Mouse (Mus musculus) lung, postnatal 0 days (tissue): ENCODE measurements around the gene AU022751. TPM values are rescaled to one million over a fixed set of nuclear protein-coding genes. Genes with fewer than 3 reads are reported as not detected.
"Not testable (repeated sequence)": the region's sequence is repeated elsewhere in the genome, so short reads cannot be mapped to it uniquely, and the experiment has no call there.

Experiments
- ATAC-seq: fragments of 200-750 bp; cut with Nextera tagmentation; 2 replicates; pipeline ENCODE4 v1.8.0; 2017; ENCODE audit warnings: moderate library complexity
- DNase-seq: peaks from one replicate; pipeline ENCODE4 v3.0.0-alpha.2; 2016; ENCODE audit warnings: low spot score
- H3K27ac ChIP-seq: fragments of 300-500 bp; sonication (generic); 2 replicates; pipeline ENCODE4 v1.5.1; 2014; ENCODE audit warnings: antibody characterized with exemption, mild to moderate bottlenecking, low read length, mixed read lengths
- H3K27me3 ChIP-seq: fragments of 300-500 bp; sonication (generic); replicated peaks from 2 replicates; pipeline ENCODE4 v1.6.1; 2014; ENCODE audit warnings: low read length, mixed read lengths; ENCODE audit not compliant: insufficient read depth
- H3K36me3 ChIP-seq: fragments of 300-500 bp; sonication (generic); 2 replicates; pipeline ENCODE4 v1.6.1; 2014; ENCODE audit warnings: low read length, mixed read lengths; ENCODE audit not compliant: insufficient read depth
- H3K4me1 ChIP-seq: fragments of 300-500 bp; sonication (generic); 2 replicates; pipeline ENCODE4 v1.6.1; 2014; ENCODE audit warnings: antibody characterized with exemption, low read depth, low read length, mixed read lengths; ENCODE audit not compliant: insufficient read depth
- H3K4me2 ChIP-seq: fragments of 300-500 bp; sonication (generic); replicated peaks from 2 replicates; pipeline ENCODE4 v1.6.1; 2014; ENCODE audit warnings: low read depth, mild to moderate bottlenecking, low read length, moderate library complexity, mixed read lengths
- H3K4me3 ChIP-seq: fragments of 300-500 bp; sonication (generic); 2 replicates; pipeline ENCODE4 v1.5.1; 2014; ENCODE audit warnings: low read depth, low read length
- H3K9ac ChIP-seq: fragments of 300-500 bp; sonication (generic); replicated peaks from 2 replicates; pipeline ENCODE4 v1.6.1; 2014; ENCODE audit warnings: low read depth, mild to moderate bottlenecking
- H3K9me3 ChIP-seq: fragments of 300-500 bp; sonication (generic); 2 replicates; pipeline ENCODE4 v1.6.1; 2016; ENCODE audit warnings: low read length, mixed read lengths
- CTCF ChIP-seq: IDR thresholded peaks from 2 replicates; pipeline ENCODE4 v1.5.1; 2016; ENCODE audit warnings: antibody characterized with exemption, mild to moderate bottlenecking
- EP300 ChIP-seq: IDR thresholded peaks from 2 replicates; pipeline ENCODE4 v1.6.1; 2016; ENCODE audit warnings: antibody characterized with exemption, mild to moderate bottlenecking, control low read depth
- WGBS: fragments of 180-500 bp; shearing (Covaris S2); extraction: QIAGEN DNeasy Blood & Tissue Kit; methylation state at CpG from one replicate; pipeline ENCODE4 v1.1.7; 2014; 5-methylcytosine and 5-hydroxymethylcytosine counted together
- polyA plus RNA-seq: library from polyadenylated mRNA; unstranded; fragments of >200 nt; fragmentation: Nextera tagmentation; extraction: Ambion mirVana; gene quantifications from 2 replicates; pipeline ENCODE4 v1.2.1, GENCODE M21; 2015

Gene AU022751
- polyA plus RNA-seq: not detected in 2 replicates

- DNase-seq (no peak), ATAC-seq (no peak)
- Histone ChIP-seq H3K4me2 (no peak within 1 kb of the TSS), H3K4me1 (no peaks in the 10 kb centered on the region), H3K9ac (no peak within 1 kb of the TSS), H3K9me3 (no peaks in the 10 kb centered on the region), H3K27ac (no peak within 1 kb of the TSS), H3K4me3 (no peak within 1 kb of the TSS), H3K36me3 (no peaks in the 10 kb centered on the region), H3K27me3 (no peaks in the 10 kb centered on the region)
- WGBS: 91% methylated on average over 39 of the region's 39 CpGs
- no peak for TF ChIP-seq EP300
- no peak for TF ChIP-seq CTCF
These were observed at the start of gene AU022751 for GRCm38 (mm10) chrX:6082954-6083680. TSS of gene AU022751 (minus strand) at chrX:6083419.

GRCm38 (mm10) chrX:6091996-6092757, 9.0 kb upstream of the AU022751 start:
- ATAC-seq: no peak
- WGBS: 10% methylated on average over 22 of the region's 30 CpGs
- H3K9ac ChIP-seq: no peak overlapping the region

GRCm38 (mm10) chrX:6091547-6091946, 8.3 kb upstream of the AU022751 start:
- no peaks in the 10 kb centered on the region for H3K27me3 ChIP-seq
- H3K4me2 ChIP-seq: peak overlapping the region; percentile 38; the same call in 1 of the 2 replicates
- DNase-seq (no peak), ATAC-seq (no peak)
- no peak overlapping the region for H3K4me3 ChIP-seq
- H3K9ac ChIP-seq: no peak overlapping the region
- no peaks in the 10 kb centered on the region for H3K9me3 ChIP-seq
- 19% methylated on average over 12 of the region's 12 CpGs for WGBS
- no peaks in the 10 kb centered on the region for H3K4me1 ChIP-seq
- no peak for TF ChIP-seq CTCF
- TF ChIP-seq EP300: no peak
- H3K27ac ChIP-seq: no peak overlapping the region
- H3K36me3 ChIP-seq: no peaks in the 10 kb centered on the region

More at GRCm38 (mm10) chrX:6091996-6092757, 9.0 kb upstream of the AU022751 start:
- TF ChIP-seq CTCF: peak; percentile 39
- TF ChIP-seq EP300: no peak
- H3K27ac ChIP-seq: no peak overlapping the region
- H3K4me1 ChIP-seq: no peaks in the 10 kb centered on the region
- no peak overlapping the region for H3K4me3 ChIP-seq
- no peak for DNase-seq
- H3K36me3 ChIP-seq: no peaks in the 10 kb centered on the region
- H3K9me3 ChIP-seq: no peaks in the 10 kb centered on the region
- peak overlapping the region; percentile 38; the same call in 1 of the 2 replicates for H3K4me2 ChIP-seq
- H3K27me3 ChIP-seq: no peaks in the 10 kb centered on the region

DNA sequence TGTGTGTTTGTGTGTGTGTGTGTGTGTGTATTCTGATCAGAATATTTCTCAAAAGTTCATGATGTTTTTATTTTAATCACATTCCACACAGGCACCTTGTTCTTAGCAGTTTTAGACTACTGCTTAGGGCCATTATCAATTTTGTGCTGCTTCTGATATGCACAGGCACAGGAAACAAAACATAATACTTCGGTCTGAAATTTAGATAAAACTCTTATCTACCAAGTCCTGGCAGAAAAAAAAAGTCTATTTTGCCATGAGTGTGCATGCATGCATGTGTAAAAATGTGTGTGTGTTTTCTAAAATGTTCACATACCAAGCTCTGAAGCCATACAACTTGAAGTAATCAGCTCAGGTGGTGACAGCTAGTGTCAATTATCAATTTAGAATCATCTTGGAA, 21.7 kb downstream of the AU022751 start:
- WGBS: 50% methylated on average over 1 of the region's 1 CpGs
- Histone ChIP-seq H3K27me3 (no peaks in the 10 kb centered on the region), H3K4me2 (no peak overlapping the region), H3K4me1 (no peaks in the 10 kb centered on the region), H3K4me3 (no peak overlapping the region), H3K27ac (no peak overlapping the region), H3K36me3 (no peaks in the 10 kb centered on the region), H3K9ac (no peak overlapping the region), H3K9me3 (no peaks in the 10 kb centered on the region)
- ATAC-seq (no peak), DNase-seq (no peak)
- TF ChIP-seq CTCF: no peak
- no peak for TF ChIP-seq EP300

- H3K27me3 ChIP-seq, H3K27ac ChIP-seq, DNase-seq, H3K9ac ChIP-seq, H3K36me3 ChIP-seq, H3K4me3 ChIP-seq, H3K4me1 ChIP-seq, H3K9me3 ChIP-seq: not testable (repeated sequence)
- no CpG with 5 or more reads among the region's 60 CpGs for WGBS
- H3K4me2 ChIP-seq: peak overlapping the region; percentile 11; the same call in 1 of the 2 replicates
- ATAC-seq: peak; percentile 56
These were observed 35.1 kb downstream of the AU022751 start for GRCm38 (mm10) chrX:6047936-6048614.

DNA sequence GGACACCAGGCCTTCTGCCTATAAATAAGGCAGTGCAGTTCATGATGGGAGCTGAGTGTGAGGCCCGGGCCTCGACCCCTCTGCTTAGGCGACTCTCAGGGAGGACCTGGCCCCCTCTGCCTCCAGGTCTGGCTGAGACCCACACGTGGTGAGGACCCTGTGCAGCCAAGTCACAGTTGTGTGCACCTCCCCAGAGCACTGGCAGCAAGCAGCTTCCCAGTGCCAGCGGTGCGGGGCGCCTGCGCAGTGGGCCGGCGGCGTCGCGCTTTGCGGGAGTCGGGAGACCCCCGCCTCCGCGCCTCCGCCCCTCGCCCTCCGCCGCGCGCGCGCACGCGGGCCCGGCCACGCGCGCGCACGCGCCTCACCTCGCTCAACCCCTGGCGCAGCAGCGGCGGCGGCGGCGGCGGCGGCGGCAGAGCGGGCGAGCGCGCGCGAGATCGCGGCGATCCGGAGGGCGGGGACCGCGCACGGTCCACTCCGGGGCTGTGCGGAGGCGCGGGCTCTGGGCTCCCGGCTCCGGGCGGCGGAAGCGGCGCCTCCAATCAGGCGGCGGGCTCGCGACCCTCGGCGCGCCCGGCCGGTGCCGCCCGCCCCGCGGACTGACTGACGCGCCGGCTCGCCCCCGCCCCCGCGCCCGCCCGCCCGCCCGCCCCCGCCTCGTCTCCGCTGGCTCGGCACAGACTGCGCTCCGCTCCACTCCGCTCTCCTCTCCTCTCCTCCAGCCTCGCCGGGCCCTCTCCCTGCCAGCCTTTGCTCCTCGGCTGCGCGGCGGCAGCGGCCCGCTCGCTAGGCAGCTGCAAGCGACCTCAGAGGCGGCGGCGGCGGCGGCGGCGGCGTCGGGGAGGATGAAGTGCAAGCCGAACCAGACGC, 35.9 kb downstream of the AU022751 start, which contains the start of gene Nudt11:
TSS of gene Nudt11 (plus strand) at position 388 of the 870 bp plus-strand sequence.
- not testable (repeated sequence) for H3K4me1 ChIP-seq, H3K9ac ChIP-seq, DNase-seq, H3K9me3 ChIP-seq, H3K27me3 ChIP-seq, H3K36me3 ChIP-seq, H3K27ac ChIP-seq, H3K4me3 ChIP-seq
- 15% methylated on average over 4 of the region's 121 CpGs for WGBS
- 0 out of 2 replicates have a peak within 1 kb of the TSS, but pooled peaks have one; percentile 11 for H3K4me2 ChIP-seq
- peak; percentile 84 for ATAC-seq
